Mouse (Mus musculus) left cerebral cortex, postnatal 25 days (tissue): ENCODE measurements around the gene Fam214a. TPM values are rescaled to one million over a fixed set of nuclear protein-coding genes. Genes with fewer than 3 reads are reported as not detected.

Experiments used
- DNase-seq, 2 experiments: peaks; one replicate each; pipeline ENCODE4 v3.0.0; 2022; ENCODE audit warnings: low spot score in 2 of 2, mixed read lengths in 1 of 2
- intact Hi-C: fragments of 180-260 bp; cut with DNase I; formaldehyde crosslinking; loops from one replicate; pipeline ENCODE4 v1.15.1; 2025
- total RNA-seq, 2 experiments: library from RNA; stranded (reverse); gene quantifications; 2 replicates each; pipeline ENCODE4 v1.2.3; 2021

Fam214a gene
- total RNA-seq, 2 experiments from 2014 or later = 34.3 to 39.3 TPM

DNA sequence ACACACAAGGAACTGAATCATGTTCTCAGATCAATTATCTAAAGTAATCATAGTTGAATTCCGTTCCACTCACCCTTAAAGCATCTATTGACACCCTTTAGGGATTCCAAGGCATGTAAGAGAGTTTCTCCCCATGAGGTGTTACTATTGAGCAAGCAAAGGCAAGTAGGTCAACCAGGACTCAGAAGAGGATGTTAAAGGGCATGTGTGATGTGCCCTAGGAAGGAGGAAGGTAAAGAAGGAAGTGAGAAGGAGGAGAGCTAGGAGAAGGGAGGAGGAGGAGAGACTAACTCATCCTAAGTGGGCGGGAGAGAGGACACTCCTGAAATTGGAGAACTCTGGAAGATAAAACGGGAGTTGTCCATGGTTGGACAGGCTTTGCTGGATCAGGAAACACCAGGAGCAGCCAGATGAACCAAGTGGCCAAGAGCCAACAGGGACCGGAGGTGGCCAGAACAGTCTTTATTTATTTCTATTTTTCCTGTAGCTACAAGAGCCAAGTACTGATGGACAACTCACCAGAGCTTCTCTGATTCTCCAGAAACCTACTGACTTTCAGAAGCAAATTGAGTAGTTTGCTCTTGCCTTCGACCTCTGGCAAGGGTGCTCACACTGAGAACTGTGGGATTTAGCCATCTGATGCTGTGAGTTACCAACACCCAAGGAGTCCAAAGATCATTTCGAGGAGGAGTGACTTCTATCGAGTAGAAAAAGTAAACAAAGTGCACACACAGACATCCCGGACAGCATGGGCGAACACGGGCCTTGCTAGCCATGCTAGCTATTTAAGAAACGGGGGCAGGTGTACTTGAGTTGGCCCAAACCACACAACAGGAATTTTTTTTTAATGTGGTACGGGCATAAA lies 13.8 kb upstream of the Fam214a start:
- no peak for DNase-seq
- intact Hi-C loops = no loop called here

DNA sequence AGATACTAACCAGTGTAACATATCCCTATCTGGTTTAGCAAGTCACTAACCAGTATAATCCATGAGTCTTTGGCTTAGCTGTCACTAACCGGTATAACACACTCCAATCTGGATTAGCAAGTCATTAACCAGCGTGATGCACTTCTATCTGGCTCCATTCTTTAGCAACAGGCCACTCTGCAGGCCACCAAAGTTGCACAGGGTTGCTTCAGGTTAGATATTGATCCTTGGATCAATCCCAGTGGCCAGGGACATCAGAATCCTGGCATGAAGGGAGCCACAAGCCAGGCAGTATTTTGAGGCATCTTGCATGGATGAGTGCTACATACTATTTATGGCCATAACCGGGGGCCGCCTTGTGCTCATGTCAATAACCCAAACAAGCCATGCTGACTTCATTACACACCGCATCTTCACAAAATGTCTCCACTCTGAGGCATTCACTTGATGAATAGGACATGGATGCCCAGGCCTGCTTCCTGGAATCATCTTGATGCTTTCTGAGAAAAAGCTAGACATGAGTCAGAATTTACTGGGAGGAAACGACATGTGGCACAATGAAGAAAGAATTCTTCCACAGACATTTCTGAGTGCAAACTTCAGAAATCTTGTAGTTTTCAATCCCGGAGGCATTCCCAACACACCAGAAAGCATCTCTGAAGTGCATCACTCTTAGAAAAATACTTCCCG lies 5.8 kb upstream of the Fam214a start:
- intact Hi-C loops = no loop called here
- DNase-seq = no peak

DNA sequence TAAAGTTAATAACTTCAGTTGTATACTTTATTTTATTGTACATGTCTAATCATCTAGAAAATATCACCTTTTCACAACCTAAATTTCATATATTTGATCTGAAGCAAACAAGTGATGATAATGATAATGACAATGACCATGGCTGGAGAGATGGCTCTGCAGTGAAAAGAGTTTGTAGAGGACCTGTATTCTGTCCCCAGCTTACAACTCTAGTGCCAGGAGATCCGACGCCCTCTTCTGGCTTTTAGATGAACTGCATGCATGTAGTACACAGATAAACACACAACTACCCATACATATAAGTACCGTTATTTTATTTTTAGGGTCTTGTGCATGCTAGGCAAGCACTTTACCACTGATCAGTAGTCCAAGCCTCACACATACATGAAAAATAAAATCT lies 1.2 kb upstream of the Fam214a start:
- DNase-seq = no peak
- intact Hi-C loops = loop anchor here (5.0 kb wide), 1 partner anchor 44 kb away; no protein-coding TSS in a partner anchor

DNA sequence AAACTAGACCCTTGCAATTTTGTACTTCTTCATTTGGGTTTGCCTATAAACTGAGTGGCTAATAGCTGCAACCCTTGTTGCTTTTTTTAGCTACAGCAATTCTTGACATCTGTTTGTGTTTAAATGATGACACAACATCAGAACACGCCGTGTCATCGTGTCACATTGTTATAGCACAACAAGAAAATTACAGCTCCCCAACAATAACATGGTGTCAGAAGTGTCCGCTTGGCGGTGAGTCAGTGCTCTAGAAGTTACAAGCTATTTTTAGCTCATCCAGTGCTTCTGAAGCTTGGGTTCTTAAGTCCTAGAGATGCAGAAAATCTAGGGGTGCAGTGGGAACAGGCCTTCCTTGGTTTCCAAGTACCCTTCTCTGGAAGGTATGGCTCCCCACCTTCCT lies 578 bp upstream of the Fam214a start:
- intact Hi-C loops = loop anchor here (5.0 kb wide), 1 partner anchor 45 kb away; no protein-coding TSS in a partner anchor
- peak in 1 of 2 experiments; percentile 47 for DNase-seq

DNA sequence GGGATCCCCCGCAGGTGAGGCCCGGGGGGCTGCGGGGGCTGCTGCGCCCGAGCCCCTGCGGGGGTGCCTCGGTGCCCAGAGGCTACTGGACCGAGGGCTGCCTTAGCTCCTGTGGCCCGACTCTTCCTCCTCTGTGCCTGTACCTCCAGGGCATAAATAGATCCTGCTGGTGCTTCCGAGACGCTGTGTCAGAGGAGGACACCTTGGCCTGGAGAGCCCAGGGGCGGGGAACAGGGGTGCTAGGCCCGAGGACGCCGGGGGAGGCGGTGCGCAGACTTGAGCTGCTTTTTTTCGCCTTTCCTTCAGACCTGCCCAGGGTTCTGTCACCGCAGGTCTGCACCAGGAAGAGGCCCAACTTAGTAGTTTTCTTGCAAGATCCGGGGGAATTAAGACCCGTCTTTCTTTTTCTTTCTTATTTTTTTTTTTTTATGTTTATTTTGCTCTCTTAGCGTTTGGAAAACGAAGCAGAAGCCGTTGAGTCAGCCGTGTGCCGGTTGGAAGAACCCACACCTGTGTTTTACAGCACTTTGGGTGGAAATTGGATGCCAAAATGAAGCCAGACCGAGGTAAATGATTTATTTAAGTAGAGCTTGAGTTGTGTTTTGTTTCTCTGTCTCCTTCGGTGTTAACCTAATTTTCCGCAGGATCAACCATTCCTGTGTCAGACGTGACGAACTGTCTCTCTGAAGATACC lies 728 bp downstream of the Fam214a start:
- DNase-seq = peak; percentile 48 to 55

DNA sequence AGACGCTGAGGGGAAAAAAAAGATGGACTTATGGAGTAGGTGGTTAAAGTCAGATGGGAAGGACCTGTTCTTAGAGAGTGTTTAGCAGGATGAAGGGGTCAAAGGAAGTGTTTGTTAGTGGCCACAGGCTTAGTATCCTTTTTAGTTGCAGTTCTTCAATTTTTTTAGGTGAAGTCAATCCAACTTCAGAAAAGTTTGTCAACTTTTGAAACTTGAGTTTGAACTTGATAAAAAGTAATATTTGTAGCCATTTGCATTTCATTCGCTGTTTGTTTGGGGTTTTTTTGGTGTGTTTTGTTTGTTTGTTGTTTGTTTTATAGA lies 1.2 kb downstream of the Fam214a start:
- DNase-seq = no peak
- intact Hi-C loops = loop anchor here (1.0 to 5.0 kb wide), 2 partner anchors 22 to 47 kb away; no protein-coding TSS in a partner anchor

More for the DNA sequence above, 728 bp downstream of the Fam214a start:
- intact Hi-C loops = loop anchor here (1.0 to 5.0 kb wide), 2 partner anchors 23 to 46 kb away; no protein-coding TSS in a partner anchor

DNA sequence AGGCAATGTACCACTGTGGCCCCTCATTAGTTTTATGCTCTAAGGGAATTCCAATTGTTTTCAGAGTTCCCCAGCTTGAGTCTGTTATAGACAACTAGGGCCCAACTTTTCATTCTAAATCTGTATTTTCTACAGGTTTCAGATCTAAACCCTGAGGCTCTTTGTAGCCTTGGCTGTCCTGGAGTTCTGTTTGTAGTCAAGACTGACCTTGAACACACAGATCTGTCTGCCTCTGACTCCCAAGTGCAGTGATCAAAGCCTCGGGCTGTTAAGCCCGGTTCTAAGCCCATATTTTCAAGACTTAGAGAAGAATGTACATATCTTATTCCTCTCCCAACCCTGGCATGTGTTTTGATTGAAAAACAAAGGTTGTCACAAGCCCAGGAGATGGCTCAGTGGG lies 1.7 kb downstream of the Fam214a start:
- intact Hi-C loops = loop anchor here (5.0 kb wide), 1 partner anchor 47 kb away; no protein-coding TSS in a partner anchor
- DNase-seq = no peak

DNA sequence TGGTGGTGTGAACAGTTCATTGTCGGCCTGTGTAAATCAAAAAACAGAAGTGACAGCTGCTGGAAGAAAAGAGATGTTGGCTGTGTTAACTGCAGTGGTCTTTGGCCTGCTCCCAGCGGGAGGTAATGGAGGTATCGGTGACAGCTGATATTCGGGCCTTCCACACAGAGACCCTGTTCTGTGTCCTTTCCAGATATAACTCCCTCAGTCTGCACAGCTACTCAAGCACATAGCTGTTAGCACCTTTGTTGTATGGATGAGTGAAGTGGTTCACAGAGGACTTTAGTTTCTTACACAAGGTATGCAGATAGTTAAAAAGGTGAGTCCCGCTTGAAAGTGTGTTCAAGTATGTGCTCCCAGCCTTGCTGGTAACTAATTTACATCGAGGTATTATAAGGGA lies 7.9 kb downstream of the Fam214a start:
- DNase-seq = no peak
- intact Hi-C loops = no loop called here

DNA sequence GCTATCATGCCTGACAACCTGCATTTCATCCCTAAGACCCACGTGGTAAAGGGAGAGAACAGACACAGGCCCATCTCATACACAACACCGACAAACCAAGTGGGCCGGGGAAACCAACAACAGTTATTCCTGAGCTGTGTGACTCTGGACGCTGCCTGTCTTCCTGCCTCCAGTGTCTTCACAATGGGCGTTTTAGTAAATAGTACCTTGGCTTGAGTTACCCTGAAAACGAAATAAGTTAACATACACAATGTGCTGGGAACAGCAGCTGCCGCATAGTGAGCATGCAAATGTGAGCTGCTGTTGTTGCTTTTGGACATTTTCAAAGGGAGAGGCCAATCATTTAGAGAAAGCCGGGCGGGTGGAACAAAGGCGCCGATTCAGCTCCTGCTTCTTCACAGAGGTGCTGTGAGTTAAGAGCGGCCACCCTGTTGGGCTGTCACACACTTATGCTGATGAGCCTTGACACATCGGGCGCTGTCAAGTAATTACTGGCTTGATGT lies 8.4 kb downstream of the Fam214a start:
- intact Hi-C loops = no loop called here
- DNase-seq = no peak

DNA sequence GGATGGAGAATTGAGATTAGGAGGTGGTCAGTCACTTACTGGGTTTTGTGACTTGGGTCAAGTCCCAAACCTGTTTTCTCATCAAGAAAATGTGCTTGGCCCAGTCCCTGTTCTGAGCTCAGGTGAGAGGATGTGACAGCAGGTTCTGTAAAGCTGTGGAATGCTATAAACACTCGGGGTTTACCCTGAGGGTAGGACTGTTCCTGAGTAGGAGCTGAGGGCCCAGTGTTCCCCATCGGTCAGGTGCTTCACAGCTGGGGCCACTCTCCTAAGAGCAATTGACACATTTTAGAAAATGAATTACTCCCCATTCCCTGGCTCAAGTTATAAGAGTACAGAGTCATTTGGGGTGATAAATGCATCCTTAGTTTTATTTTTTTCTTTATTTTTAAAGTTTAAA lies 11.3 kb downstream of the Fam214a start:
- no peak for DNase-seq
- intact Hi-C loops = no loop called here

DNA sequence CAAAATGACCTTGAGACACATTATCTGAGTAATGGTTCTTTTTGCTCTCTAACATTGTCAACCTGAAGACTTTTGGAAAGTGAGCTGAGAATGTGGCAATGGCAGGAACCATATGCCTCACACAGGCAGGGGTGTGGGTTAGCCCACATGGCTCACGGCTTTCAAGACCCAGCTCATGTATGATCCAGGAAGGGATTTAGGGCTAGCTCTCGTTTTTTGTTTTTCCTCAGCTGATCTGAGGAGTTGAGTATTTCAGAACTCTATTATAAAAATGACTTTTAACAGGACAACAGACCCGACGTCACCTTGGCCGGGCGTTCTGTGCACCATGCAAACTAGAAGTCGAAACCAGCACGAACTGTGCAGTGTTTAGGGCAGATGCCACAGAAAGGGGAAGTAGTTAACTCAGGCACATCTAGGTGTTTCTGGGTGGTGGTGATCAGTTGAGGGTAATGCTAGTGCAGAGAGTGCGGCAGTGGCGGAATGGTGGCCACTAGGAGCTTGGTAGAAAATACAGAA lies 12.2 kb downstream of the Fam214a start:
- DNase-seq = no peak
- intact Hi-C loops = no loop called here

DNA sequence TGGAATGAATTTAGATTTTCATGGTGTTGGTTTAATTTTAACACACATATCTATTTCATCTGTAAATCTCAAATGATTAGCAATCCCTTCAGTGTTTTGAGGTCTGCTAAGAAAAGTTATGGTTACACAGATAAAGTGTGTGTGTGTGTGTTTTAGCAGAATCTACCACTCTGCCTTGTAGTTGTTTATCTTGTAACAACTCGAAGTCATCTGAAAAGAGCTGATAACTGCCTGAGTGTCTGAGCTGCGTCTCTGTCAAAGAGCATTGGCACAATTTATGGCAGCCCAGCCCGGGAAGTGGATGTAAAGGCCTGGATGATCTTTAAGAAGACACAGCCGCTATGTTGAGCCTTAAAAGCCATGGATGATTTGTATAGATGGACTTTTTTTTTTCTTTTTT lies 13.5 kb downstream of the Fam214a start:
- DNase-seq = no peak
- intact Hi-C loops = no loop called here

DNA sequence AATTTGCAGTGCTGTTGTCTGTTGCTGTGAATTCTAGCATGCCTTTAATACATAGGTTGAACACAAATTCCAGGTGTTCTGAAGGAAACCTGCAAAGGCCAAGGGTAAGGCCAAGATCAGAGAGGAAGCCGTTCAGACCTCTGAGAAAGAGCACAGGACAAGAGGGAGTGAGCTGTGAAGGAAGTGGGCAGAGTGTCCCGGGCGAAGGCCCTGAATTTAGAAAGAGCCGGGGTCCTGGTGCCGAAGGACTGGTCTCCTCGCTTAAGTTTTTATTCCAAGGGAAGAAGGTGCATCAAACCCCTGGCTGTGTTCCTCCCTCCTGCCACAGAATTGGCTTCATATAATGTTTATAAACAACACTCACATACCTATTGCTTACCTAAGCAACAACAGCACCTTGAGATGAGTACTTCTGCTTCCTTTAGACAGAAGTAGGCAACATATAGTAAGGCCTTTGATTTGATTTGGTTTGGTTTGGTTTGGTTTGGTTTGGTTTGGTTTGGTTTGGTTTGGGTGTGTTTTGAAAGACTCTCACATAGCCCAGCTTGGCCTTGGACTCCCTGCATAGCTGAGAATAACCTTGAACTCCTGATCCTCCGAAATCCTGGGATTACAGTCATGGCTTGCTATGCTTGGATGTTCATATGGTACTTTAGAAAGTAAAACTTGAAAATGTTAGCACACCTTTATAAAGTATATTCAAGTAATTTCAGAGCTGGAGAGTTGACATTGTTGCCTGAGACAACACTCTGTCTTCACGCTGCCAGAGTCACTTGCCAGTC lies 16.2 kb downstream of the Fam214a start:
- no peak for DNase-seq

DNA sequence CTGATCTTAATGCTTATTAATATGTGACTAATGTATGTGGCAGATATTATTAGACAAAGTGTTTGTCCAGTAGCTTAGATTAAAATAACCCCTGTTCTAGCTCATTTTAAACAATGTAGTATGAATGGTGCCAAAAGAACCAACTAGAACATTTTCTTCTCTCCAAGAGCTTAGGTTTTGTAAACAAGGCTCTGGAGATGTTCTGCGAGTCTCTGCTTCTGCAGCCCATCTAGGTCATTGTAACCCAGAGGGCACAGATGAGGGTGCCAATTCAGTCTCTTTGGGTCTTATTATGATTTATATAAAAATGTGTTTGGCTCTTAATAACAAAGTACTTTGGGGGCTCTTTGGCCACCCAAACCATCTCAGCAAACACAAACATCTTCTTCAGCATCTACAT lies 17.9 kb downstream of the Fam214a start:
- DNase-seq = no peak
- intact Hi-C loops = no loop called here

More for the DNA sequence above, 16.2 kb downstream of the Fam214a start:
- intact Hi-C loops = no loop called here

DNA sequence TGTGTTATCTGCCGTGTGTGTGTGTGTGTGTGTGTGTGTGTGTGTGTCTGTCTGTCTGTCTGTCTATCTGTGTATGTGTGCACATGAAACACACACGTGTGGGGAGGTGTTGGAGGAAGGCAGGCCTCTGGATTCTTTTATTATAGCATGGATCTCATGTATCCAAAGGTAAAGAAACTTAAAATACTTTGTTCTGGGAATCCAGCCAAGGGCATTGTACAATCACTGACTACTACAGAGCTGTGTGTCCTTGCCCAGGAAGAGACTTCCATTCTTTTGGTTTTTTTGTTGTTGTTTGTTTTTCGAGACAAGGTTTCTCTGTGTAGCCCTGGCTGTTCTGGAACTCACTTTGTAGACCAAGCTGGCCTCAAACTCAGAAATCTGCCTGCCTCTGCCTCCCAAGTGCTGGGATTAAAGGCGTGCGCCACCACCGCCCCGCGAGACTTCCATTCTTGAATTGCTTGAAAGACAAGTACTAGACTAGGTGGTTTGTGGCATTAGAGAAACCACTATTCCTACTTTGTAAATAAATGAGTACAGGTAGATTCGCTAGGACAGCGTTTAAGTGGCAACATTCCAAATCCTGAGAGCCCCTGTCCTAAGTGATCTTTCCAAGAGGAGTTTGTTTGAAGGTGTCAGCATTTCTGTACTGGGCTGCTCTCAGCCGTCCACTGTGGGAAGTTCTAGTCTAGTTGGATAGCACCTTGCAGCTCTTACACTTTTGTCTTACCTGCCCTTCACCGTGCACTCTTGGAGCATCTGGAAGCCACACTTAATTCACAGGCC lies 18.7 kb downstream of the Fam214a start:
- DNase-seq = no peak
- intact Hi-C loops = no loop called here

DNA sequence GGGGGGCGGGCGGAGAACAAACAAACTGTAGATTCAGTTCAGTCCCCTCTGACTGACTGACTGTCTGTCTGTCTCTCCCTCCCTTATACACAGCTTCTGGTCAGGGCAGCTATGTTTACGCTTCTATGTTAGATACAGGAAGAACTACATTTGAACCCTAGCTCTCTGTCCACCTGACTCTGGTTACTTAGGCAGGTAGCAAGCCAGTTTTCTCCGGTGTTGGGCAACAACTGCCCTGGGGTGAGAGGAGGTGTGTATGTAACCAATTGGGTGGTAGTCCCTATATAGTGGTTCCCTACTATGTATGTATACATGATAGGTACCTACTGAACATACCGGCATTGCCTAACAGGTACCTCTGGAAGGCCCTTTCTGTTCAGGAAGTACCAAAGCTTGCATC lies 20.1 kb downstream of the Fam214a start:
- intact Hi-C loops = no loop called here
- no peak for DNase-seq

DNA sequence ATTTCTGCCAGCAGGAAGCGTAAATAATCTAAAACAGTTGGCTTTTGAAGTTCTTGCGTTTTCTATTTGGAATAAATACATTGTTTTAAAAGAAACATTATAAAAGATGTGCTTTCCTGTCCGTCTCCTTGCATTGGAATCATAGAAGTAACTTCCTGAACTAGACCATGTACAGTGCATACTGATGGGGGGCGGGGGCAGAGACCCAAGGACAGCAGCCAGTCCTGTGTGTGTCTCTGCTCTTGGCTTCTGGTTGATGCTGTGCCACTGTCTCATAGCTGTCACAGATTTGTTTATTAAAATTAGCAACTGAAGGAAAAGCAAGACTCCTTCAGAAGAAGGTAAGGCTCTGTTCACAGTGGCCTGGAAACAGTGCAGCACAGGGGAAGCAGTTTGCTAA lies 20.5 kb downstream of the Fam214a start:
- intact Hi-C loops = no loop called here
- DNase-seq = no peak

DNA sequence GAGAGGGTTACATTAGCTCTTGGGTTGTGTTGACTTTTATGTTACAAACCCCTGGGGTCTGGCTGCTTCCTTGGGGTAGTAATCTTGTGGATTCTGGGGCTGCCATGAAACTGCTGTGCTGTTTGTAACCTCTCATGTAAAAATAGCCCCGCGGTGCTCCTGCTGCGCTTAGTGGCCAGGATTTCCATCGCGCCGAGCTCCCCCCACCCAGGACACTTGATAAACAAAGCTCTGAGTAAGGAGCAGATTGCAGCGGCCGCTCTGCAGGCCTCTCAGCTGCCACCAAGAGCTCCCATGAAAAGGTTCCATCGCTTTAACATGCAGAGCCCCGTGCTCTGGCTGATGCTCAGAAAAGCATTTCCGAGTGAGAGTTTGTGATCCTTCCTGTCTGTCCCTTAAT lies 22.1 kb downstream of the Fam214a start:
- DNase-seq = no peak
- intact Hi-C loops = no loop called here
